Mouse (Mus musculus): ENCODE data around the gene Mettl8. TPM values are rescaled to one million over a fixed set of nuclear protein-coding genes. Genes with fewer than 3 reads are reported as not detected.

The Mettl8 gene
- polyA plus RNA-seq, 1 experiment from 2014 or later = 11.2 TPM

DNA sequence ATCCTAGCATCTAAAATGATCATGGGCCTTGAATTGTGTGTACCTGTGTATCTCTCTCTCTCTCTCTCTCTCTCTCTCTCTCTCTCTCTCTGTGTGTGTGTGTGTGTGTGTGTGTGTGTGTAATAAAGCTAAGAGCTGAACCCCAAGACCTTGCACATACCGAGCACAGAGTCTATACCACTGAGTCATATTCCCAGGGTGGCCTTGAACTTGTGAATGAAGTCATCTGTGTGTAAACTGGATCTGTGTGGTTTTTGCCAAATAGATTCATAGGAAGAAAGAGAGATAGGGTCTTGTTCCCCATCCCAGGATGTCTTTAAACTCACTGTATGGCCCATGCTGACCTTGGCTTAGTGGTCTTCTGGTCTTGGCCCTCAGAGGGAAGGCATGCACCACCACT lies 121.9 kb downstream of the Mettl8 start:
- no peak for ATAC-seq
- Histone ChIP-seq H3K4me1 (ENCODE audit: control insufficient read depth, insufficient read depth, low read length) (no peaks in the 10 kb centered on the region), H3K27ac (ENCODE audit: low read length) (no peak overlapping the region), H3K36me3 (ENCODE audit: control insufficient read depth, insufficient read depth, low read length) (no peaks in the 10 kb centered on the region), H3K9me3 (replicated peaks; ENCODE audit: control insufficient read depth, low read length, poor library complexity, severe bottlenecking) (no peaks in the 10 kb centered on the region), H3K4me3 (ENCODE audit: low read depth, low read length) (no peak overlapping the region), H3K27me3 (ENCODE audit: control insufficient read depth, insufficient read depth, low read depth, low read length) (no peaks in the 10 kb centered on the region), H3K9ac (ENCODE audit: low read depth, low read length) (no peak overlapping the region), H3K4me2 (ENCODE audit: low read length) (no peak overlapping the region)
- WGBS = 88% methylated on average over 1 of the region's 1 CpGs

DNA sequence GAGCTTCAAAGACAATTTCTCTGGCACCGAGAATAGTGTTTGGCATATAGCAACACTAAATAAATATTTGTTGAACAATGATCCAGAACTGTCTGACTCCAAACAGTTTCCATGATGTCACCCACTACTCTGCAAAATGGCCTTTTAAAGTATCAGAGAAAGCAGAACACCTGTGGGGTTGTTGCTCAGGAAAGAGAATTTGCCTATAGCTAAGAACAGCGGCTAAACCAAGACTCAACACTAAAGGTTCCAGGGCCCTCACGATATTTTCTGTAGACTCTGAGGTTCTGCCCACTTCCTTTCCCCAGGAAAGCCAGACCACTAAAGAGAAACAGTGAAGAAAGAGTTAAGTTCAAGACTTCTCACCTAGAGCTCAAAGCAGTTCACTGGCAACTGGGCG lies 122.4 kb downstream of the Mettl8 start:
- no peak overlapping the region for H3K27ac ChIP-seq (ENCODE audit: low read length)
- no peak overlapping the region for H3K4me2 ChIP-seq (ENCODE audit: low read length)
- no peaks in the 10 kb centered on the region for H3K27me3 ChIP-seq (ENCODE audit: control insufficient read depth, insufficient read depth, low read depth, low read length)
- no peak overlapping the region for H3K9ac ChIP-seq (ENCODE audit: low read depth, low read length)
- no peaks in the 10 kb centered on the region for H3K36me3 ChIP-seq (ENCODE audit: control insufficient read depth, insufficient read depth, low read length)
- 85% methylated on average over 4 of the region's 4 CpGs for WGBS
- H3K4me3 ChIP-seq (ENCODE audit: low read depth, low read length) = no peak overlapping the region
- H3K9me3 ChIP-seq (replicated peaks; ENCODE audit: control insufficient read depth, low read length, poor library complexity, severe bottlenecking) = no peaks in the 10 kb centered on the region
- no peaks in the 10 kb centered on the region for H3K4me1 ChIP-seq (ENCODE audit: control insufficient read depth, insufficient read depth, low read length)
- ATAC-seq = no peak

DNA sequence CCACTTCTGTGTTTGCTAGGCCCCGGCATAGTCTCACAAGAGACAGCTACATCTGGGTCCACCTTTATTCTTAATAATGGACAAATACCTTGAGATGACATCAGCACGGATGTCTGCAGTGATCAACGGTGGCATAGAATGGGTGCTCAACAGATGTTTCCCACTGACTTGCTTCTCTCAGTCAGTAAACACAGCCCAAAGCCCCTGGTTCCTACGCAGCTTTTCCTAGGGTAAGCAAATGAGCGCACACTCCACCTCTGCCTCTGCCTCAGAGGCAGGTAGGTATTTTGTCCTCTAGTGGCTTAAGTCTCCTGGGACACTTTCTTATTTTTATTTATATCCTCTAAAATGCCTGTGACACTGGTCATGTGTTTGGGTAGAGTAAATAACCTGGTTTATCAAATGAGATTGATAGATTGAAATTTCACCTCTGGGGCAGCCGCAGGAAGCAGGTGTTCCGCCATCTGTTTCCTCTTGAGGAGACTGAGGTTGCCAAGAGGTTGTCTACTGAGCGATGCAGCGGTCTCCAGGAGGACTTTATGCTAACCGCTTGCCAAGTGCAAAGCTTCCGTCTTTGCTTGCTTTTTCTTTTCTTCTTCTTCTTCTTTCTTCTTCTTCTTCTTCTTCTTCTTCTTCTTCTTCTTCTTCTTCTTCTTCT lies 124.6 kb downstream of the Mettl8 start:
- Histone ChIP-seq H3K9ac (ENCODE audit: low read depth, low read length) (no peak overlapping the region), H3K27me3 (ENCODE audit: control insufficient read depth, insufficient read depth, low read depth, low read length) (no peaks in the 10 kb centered on the region), H3K36me3 (ENCODE audit: control insufficient read depth, insufficient read depth, low read length) (no peaks in the 10 kb centered on the region)

DNA sequence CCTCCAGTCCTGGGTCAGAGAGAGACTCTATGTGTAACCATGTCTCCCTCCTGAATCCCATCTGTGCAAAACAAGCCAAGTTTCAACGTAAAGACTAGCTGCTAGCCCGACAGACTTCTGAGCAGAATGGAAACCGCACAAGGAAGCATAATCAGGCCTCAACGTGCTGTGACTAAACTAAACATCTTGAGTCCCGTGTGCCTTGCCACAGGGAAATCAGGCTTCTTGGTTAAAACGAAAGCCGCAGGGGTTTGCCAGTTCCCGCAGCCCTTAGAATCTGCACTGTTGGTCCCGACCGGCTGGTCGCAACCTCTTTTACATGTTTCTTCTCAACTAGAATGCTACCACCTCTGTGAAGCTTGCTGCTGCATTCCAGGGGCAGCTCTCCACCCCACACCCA lies 125.7 kb downstream of the Mettl8 start:
- ATAC-seq = no peak
- no peaks in the 10 kb centered on the region for H3K4me1 ChIP-seq (ENCODE audit: control insufficient read depth, insufficient read depth, low read length)
- H3K27me3 ChIP-seq (ENCODE audit: control insufficient read depth, insufficient read depth, low read depth, low read length) = no peaks in the 10 kb centered on the region
- no peak overlapping the region for H3K4me2 ChIP-seq (ENCODE audit: low read length)
- no peak overlapping the region for H3K9ac ChIP-seq (ENCODE audit: low read depth, low read length)
- H3K9me3 ChIP-seq (replicated peaks; ENCODE audit: control insufficient read depth, low read length, poor library complexity, severe bottlenecking) = no peaks in the 10 kb centered on the region
- 87% methylated on average over 11 of the region's 11 CpGs for WGBS
- no peaks in the 10 kb centered on the region for H3K36me3 ChIP-seq (ENCODE audit: control insufficient read depth, insufficient read depth, low read length)
- H3K4me3 ChIP-seq (ENCODE audit: low read depth, low read length) = no peak overlapping the region
- no peak overlapping the region for H3K27ac ChIP-seq (ENCODE audit: low read length)

More for the DNA sequence above, 124.6 kb downstream of the Mettl8 start:
- no peaks in the 10 kb centered on the region for H3K4me1 ChIP-seq (ENCODE audit: control insufficient read depth, insufficient read depth, low read length)
- H3K27ac ChIP-seq (ENCODE audit: low read length) = no peak overlapping the region
- H3K4me2 ChIP-seq (ENCODE audit: low read length) = no peak overlapping the region
- no peaks in the 10 kb centered on the region for H3K9me3 ChIP-seq (replicated peaks; ENCODE audit: control insufficient read depth, low read length, poor library complexity, severe bottlenecking)
- ATAC-seq = no peak
- 93% methylated on average over 11 of the region's 11 CpGs for WGBS
- no peak overlapping the region for H3K4me3 ChIP-seq (ENCODE audit: low read depth, low read length)

DNA sequence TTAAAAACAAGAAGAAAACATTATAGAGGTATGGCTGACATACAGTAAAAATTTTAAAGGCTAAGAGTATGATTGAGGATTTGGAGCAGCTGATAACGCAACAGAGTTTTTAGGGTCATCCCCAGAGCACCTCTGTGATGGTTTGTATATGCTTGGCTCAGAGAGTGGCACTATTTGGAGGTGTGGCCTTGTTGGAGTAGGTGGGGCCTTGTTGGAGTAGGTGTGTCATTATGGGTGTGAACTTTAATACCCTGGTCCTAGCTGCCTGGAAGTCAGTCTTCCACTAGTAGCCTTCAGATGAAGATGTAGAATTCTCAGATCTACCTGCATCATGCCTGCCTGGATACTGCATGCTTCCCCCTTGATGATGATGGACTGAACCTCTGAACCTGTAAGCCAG lies 131.3 kb downstream of the Mettl8 start:
- Histone ChIP-seq H3K9me3 (replicated peaks; ENCODE audit: control insufficient read depth, low read length, poor library complexity, severe bottlenecking) (no peaks in the 10 kb centered on the region), H3K27me3 (ENCODE audit: control insufficient read depth, insufficient read depth, low read depth, low read length) (no peaks in the 10 kb centered on the region), H3K4me3 (ENCODE audit: low read depth, low read length) (no peak overlapping the region), H3K36me3 (ENCODE audit: control insufficient read depth, insufficient read depth, low read length) (no peaks in the 10 kb centered on the region), H3K4me1 (ENCODE audit: control insufficient read depth, insufficient read depth, low read length) (no peaks in the 10 kb centered on the region), H3K4me2 (ENCODE audit: low read length) (no peak overlapping the region), H3K9ac (ENCODE audit: low read depth, low read length) (no peak overlapping the region), H3K27ac (ENCODE audit: low read length) (no peak overlapping the region)
- WGBS = 93% methylated on average over 1 of the region's 1 CpGs
- ATAC-seq = no peak

DNA sequence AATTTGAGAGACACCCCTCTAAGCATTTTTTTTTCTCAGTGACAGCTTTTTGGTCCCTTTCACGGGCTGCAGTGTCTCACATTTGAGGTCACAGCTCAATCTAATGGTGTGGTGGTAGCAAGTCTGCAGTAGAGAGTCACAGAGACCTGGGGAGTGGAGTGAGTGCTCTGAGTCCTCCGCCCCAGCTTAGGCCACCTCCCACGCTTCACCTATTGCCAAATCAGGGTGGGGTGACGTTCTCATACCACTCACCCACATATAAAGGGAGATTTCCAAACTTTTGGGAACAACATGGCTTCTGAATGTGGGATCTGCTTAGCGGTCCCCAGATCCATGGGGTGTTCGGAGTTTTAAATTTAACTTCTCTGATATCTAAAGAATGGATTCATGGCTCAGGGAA lies 132.6 kb downstream of the Mettl8 start:
- no peak overlapping the region for H3K4me3 ChIP-seq (ENCODE audit: low read depth, low read length)
- no peak for ATAC-seq
- WGBS = 72% methylated on average over 6 of the region's 6 CpGs

DNA sequence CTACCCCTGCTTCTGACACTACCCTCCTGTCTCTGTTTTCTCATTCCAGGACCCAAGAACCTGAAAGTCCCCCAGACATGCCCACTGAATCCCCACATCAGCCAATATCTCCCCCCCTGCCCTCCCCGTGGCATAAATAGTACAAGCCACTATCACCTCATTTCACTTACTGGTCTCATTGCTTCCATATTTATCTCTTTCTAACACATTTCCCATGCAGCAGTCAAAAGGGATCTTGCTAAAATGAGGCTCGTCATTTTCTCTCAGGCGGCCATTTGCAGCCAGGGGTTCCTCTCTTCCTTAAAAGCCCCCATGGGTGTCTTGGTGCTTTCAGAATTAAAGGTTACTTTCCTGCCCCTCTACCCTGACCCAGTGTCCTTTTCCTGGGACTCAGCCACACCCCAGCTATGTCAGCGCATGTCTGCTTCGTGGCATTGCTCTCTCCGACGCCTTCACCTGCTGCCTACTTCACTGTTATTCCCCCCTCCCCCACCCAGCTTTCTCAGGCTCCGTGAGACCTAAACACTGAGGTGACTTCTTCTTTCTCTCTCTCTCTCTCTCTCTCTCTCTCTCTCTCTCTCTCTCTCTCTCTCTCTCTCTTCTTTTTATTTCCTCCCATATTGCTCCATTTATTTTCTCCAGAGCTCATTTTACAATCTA lies 134.3 kb downstream of the Mettl8 start:
- H3K9me3 ChIP-seq (replicated peaks; ENCODE audit: control insufficient read depth, low read length, poor library complexity, severe bottlenecking) = no peaks in the 10 kb centered on the region
- no peak overlapping the region for H3K4me3 ChIP-seq (ENCODE audit: low read depth, low read length)
- H3K27me3 ChIP-seq (ENCODE audit: control insufficient read depth, insufficient read depth, low read depth, low read length) = no peaks in the 10 kb centered on the region
- 47% methylated on average over 8 of the region's 8 CpGs for WGBS
- no peak overlapping the region for H3K4me2 ChIP-seq (ENCODE audit: low read length)
- no peak overlapping the region for H3K9ac ChIP-seq (ENCODE audit: low read depth, low read length)
- H3K36me3 ChIP-seq (ENCODE audit: control insufficient read depth, insufficient read depth, low read length) = no peaks in the 10 kb centered on the region
- no peak for ATAC-seq
- H3K4me1 ChIP-seq (ENCODE audit: control insufficient read depth, insufficient read depth, low read length) = no peaks in the 10 kb centered on the region
- no peak overlapping the region for H3K27ac ChIP-seq (ENCODE audit: low read length)

More for the DNA sequence above, 132.6 kb downstream of the Mettl8 start:
- no peak overlapping the region for H3K9ac ChIP-seq (ENCODE audit: low read depth, low read length)
- no peaks in the 10 kb centered on the region for H3K27me3 ChIP-seq (ENCODE audit: control insufficient read depth, insufficient read depth, low read depth, low read length)
- H3K9me3 ChIP-seq (replicated peaks; ENCODE audit: control insufficient read depth, low read length, poor library complexity, severe bottlenecking) = no peaks in the 10 kb centered on the region
- H3K4me1 ChIP-seq (ENCODE audit: control insufficient read depth, insufficient read depth, low read length) = no peaks in the 10 kb centered on the region
- H3K36me3 ChIP-seq (ENCODE audit: control insufficient read depth, insufficient read depth, low read length) = no peaks in the 10 kb centered on the region
- H3K4me2 ChIP-seq (ENCODE audit: low read length) = no peak overlapping the region
- H3K27ac ChIP-seq (ENCODE audit: low read length) = no peak overlapping the region

DNA sequence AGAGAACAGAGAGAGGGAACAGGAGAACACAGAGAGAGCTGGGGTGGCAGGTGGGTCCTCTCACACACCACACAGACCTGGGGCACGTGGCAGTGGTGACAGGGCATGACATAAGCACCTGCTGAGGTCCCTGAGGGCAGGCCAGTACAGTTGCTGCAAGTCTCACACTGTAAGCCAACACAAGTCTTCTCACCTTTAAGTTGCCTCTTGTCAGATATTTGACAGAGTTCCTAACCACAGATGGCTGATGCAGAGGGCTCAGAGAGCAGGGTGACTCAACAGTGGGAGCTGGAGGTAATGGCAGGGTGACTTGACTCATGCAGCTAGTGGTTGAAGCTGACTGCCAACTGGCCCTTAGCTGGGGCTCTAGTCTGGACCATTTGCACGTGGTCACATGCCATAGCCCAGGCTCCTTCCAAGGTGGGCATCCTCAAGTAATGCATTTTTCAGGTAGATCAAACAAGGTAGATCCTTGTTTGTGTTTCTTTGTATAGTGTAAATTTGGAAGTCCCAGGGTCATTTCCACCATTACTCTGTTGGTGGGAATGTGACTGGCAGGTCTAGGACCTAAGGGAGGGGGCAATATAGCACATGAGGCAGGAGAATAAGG lies 135.4 kb downstream of the Mettl8 start:
- 75% methylated on average over 2 of the region's 2 CpGs for WGBS
- Histone ChIP-seq H3K9me3 (replicated peaks; ENCODE audit: control insufficient read depth, low read length, poor library complexity, severe bottlenecking) (no peaks in the 10 kb centered on the region), H3K4me3 (ENCODE audit: low read depth, low read length) (no peak overlapping the region), H3K4me1 (ENCODE audit: control insufficient read depth, insufficient read depth, low read length) (no peaks in the 10 kb centered on the region), H3K27ac (ENCODE audit: low read length) (no peak overlapping the region), H3K9ac (ENCODE audit: low read depth, low read length) (no peak overlapping the region), H3K36me3 (ENCODE audit: control insufficient read depth, insufficient read depth, low read length) (no peaks in the 10 kb centered on the region), H3K27me3 (ENCODE audit: control insufficient read depth, insufficient read depth, low read depth, low read length) (no peaks in the 10 kb centered on the region), H3K4me2 (ENCODE audit: low read length) (no peak overlapping the region)
- no peak for ATAC-seq

DNA sequence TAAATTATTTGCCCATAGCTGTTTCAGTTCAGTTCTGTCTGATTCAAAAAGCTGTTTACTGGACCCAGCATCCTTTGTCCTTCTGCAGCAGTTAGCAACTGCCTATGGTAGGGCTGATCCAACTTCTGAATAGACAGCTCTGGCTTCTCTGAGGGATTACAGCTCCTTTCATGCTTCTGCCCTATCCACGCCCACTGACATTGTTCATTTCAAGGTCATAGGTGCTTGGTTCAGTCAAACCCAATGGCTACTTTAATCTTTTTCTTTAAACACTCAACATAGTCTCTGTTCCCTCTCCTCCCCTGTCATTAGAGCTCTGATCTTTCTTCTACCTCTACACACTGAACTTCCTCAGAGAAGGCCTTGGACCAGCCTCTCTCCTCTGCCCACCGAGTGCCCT lies 136.9 kb downstream of the Mettl8 start:
- Histone ChIP-seq H3K27me3 (ENCODE audit: control insufficient read depth, insufficient read depth, low read depth, low read length) (no peaks in the 10 kb centered on the region), H3K4me1 (ENCODE audit: control insufficient read depth, insufficient read depth, low read length) (no peaks in the 10 kb centered on the region), H3K4me2 (ENCODE audit: low read length) (no peak overlapping the region), H3K4me3 (ENCODE audit: low read depth, low read length) (no peak overlapping the region), H3K9ac (ENCODE audit: low read depth, low read length) (no peak overlapping the region), H3K27ac (ENCODE audit: low read length) (no peak overlapping the region), H3K36me3 (ENCODE audit: control insufficient read depth, insufficient read depth, low read length) (no peaks in the 10 kb centered on the region), H3K9me3 (replicated peaks; ENCODE audit: control insufficient read depth, low read length, poor library complexity, severe bottlenecking) (no peaks in the 10 kb centered on the region)
- WGBS = 40% methylated on average over 2 of the region's 2 CpGs
- no peak for ATAC-seq
